Mouse (Mus musculus): ENCODE data around the gene Adcy6. TPM values are rescaled to one million over a fixed set of nuclear protein-coding genes. Genes with fewer than 3 reads are reported as not detected.

The Adcy6 gene
- polyA plus RNA-seq, 1 experiment = 49.8 TPM

DNA sequence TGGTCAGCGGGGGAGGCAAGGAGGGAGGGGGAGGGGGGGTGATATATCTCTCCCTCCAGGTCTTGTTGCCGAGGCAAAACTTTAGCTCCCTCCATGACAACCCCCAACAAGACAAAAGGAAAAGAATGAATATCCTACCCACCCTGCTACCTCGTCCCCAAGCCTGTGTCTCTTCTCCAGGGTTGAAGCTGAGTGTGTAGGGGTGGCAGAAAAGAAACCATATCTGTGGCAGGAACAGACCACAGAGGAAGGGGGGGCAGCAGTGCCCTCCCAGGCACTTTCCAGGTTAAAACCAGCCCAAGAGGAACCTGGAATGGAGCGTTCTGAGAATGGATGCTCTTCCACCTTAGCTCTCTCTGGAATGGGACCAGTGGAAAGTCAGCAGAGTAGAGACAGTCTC, 20.7 kb upstream of the Adcy6 start, which contains the start of gene Cacnb3:
Gene Cacnb3 (plus strand): TSS at position 301 of the 400 bp plus-strand sequence.
- H3K4me1 ChIP-seq (ENCODE audit: control insufficient read depth, insufficient read depth, low read length) = peaks cover 9% of the 10 kb centered on the region
- H3K27ac ChIP-seq (ENCODE audit: insufficient read depth, low read length) = no peak within 1 kb of the TSS
- TF ChIP-seq CTCF (IDR thresholded peaks at IDR 0.05; ENCODE audit: borderline replicate concordance, insufficient read depth, low read length) = no peak
- no peak for TF ChIP-seq POLR2A (IDR thresholded peaks at IDR 0.05; ENCODE audit: low read depth, low read length)
- H3K4me3 ChIP-seq (ENCODE audit: insufficient read depth, low read length) = no peak within 1 kb of the TSS; the same call in 1 of the 2 replicates

DNA sequence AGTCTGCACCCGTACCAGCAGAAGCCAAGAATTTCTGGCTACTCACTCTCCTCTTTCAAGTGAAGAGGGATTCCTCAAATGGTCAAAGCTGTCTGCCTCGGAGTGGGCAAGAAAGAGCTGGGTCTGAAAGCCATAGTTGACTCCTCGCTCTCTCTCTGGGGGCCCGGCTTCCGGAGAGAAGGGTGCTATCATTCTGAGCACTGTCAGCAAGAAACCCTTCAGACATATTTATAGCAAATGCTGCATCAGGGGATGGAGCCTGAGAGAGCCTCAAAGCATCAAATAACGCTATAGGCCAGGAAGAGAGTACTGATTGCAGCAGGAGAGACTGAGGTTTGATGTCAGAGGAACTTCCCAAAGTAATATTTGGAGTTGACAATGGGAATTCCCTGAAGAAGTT, 19.6 kb upstream of the Adcy6 start:
- no peak overlapping the region for H3K27ac ChIP-seq (ENCODE audit: insufficient read depth, low read length)
- H3K4me3 ChIP-seq (ENCODE audit: insufficient read depth, low read length) = no peak overlapping the region
- H3K4me1 ChIP-seq (ENCODE audit: control insufficient read depth, insufficient read depth, low read length) = peaks cover 13% of the 10 kb centered on the region
- no peak for TF ChIP-seq CTCF (IDR thresholded peaks at IDR 0.05; ENCODE audit: borderline replicate concordance, insufficient read depth, low read length)
- TF ChIP-seq POLR2A (IDR thresholded peaks at IDR 0.05; ENCODE audit: low read depth, low read length) = no peak

- no peak for TF ChIP-seq CTCF (IDR thresholded peaks at IDR 0.05; ENCODE audit: borderline replicate concordance, insufficient read depth, low read length)
- peak; percentile 32; the same call in 1 of the 2 replicates for TF ChIP-seq POLR2A (IDR thresholded peaks at IDR 0.05; ENCODE audit: low read depth, low read length)
- H3K4me3 ChIP-seq (ENCODE audit: insufficient read depth, low read length) = no peak overlapping the region
- no peak overlapping the region for H3K27ac ChIP-seq (ENCODE audit: insufficient read depth, low read length)
- peaks cover 13% of the 10 kb centered on the region for H3K4me1 ChIP-seq (ENCODE audit: control insufficient read depth, insufficient read depth, low read length)
These were observed 18.8 kb upstream of the Adcy6 start for GRCm38 (mm10) chr15:98628589-98629254.

- no peak overlapping the region for H3K4me3 ChIP-seq (ENCODE audit: insufficient read depth, low read length)
- peak overlapping the region; percentile 95 for H3K27ac ChIP-seq (ENCODE audit: insufficient read depth, low read length)
- TF ChIP-seq POLR2A (IDR thresholded peaks at IDR 0.05; ENCODE audit: low read depth, low read length) (no peak), CTCF (IDR thresholded peaks at IDR 0.05; ENCODE audit: borderline replicate concordance, insufficient read depth, low read length) (no peak)
- peaks cover 13% of the 10 kb centered on the region for H3K4me1 ChIP-seq (ENCODE audit: control insufficient read depth, insufficient read depth, low read length)
These were observed 16.8 kb upstream of the Adcy6 start for GRCm38 (mm10) chr15:98626487-98627212.

DNA sequence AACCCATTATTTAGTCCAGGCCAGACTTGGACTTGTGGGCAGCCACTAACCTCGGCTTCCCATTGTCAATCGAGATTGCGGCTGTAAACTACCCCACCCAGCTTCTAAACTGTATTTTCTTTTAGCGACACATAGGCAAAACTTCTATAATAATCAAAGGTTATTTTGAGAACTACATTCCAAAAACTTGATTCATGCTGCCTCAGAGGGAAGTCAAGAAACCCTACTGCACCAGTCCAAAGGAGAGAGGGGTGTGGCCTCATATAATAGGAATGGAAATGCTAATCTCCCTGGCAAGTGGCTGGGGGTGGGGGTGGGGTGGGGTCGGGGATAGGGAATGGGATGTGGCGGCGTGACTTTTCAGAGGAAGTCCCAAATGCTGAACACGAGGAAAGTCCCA, 16.2 kb upstream of the Adcy6 start:
- H3K4me1 ChIP-seq (ENCODE audit: control insufficient read depth, insufficient read depth, low read length) = peaks cover 13% of the 10 kb centered on the region
- peak overlapping the region; percentile 95 for H3K27ac ChIP-seq (ENCODE audit: insufficient read depth, low read length)
- 0 out of 2 replicates have a peak, but pooled peaks have one; percentile 16 for TF ChIP-seq POLR2A (IDR thresholded peaks at IDR 0.05; ENCODE audit: low read depth, low read length)
- TF ChIP-seq CTCF (IDR thresholded peaks at IDR 0.05; ENCODE audit: borderline replicate concordance, insufficient read depth, low read length) = no peak
- H3K4me3 ChIP-seq (ENCODE audit: insufficient read depth, low read length) = no peak overlapping the region

DNA sequence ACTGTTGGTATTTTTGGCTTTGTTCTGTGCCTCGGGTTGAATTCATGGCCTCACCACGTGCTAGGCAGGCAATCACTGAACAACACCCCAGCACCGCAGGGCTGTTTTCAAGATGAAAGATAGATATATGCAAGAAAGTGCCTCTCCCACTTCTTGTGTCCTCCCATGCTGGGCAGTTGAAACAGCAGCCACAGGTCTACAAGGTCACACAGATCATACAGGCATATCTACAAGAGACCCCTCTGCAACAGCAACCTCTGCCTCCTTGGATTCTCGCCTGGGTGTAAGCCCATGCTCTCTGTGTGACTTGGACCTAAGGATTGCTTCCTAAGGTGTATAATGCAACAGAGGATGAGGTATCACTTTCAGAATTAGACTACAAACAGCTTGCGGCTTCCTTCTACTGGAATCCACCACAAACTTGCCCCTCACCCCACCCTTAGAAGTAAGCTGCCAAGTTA, 13.5 kb upstream of the Adcy6 start:
- no peak overlapping the region for H3K4me3 ChIP-seq (ENCODE audit: insufficient read depth, low read length)
- H3K27ac ChIP-seq (ENCODE audit: insufficient read depth, low read length) = no peak overlapping the region
- TF ChIP-seq POLR2A (IDR thresholded peaks at IDR 0.05; ENCODE audit: low read depth, low read length) (no peak), CTCF (IDR thresholded peaks at IDR 0.05; ENCODE audit: borderline replicate concordance, insufficient read depth, low read length) (no peak)
- H3K4me1 ChIP-seq (ENCODE audit: control insufficient read depth, insufficient read depth, low read length) = peaks cover 13% of the 10 kb centered on the region

GRCm38 (mm10) chr15:98622721-98623120, 12.8 kb upstream of the Adcy6 start:
- Histone ChIP-seq H3K4me3 (ENCODE audit: insufficient read depth, low read length) (no peak overlapping the region), H3K4me1 (ENCODE audit: control insufficient read depth, insufficient read depth, low read length) (peaks cover 13% of the 10 kb centered on the region), H3K27ac (ENCODE audit: insufficient read depth, low read length) (no peak overlapping the region)
- TF ChIP-seq POLR2A (IDR thresholded peaks at IDR 0.05; ENCODE audit: low read depth, low read length) (no peak), CTCF (IDR thresholded peaks at IDR 0.05; ENCODE audit: borderline replicate concordance, insufficient read depth, low read length) (no peak)

GRCm38 (mm10) chr15:98622199-98622598, 12.3 kb upstream of the Adcy6 start:
- Histone ChIP-seq H3K27ac (ENCODE audit: insufficient read depth, low read length) (no peak overlapping the region), H3K4me1 (ENCODE audit: control insufficient read depth, insufficient read depth, low read length) (peaks cover 13% of the 10 kb centered on the region), H3K4me3 (ENCODE audit: insufficient read depth, low read length) (no peak overlapping the region)
- TF ChIP-seq POLR2A (IDR thresholded peaks at IDR 0.05; ENCODE audit: low read depth, low read length) (no peak), CTCF (IDR thresholded peaks at IDR 0.05; ENCODE audit: borderline replicate concordance, insufficient read depth, low read length) (no peak)

DNA sequence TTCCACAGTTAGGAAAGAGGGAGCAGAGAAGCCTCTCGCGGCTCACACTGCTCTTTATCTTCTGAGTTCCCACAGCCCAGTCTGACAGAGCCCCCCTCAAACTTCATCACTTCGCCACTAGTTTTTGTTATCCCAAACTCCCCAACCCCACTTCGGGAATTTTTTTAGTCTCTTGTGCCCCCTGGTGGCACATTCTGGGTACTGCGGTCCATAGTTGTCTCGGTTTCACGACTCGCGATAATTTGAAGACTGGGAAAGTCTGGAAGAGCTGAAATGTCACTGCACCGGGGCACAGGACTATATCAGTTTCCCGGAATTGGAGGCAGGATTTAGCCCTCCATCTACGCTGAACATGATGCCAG, 7.3 kb upstream of the Adcy6 start:
- TF ChIP-seq CTCF (IDR thresholded peaks at IDR 0.05; ENCODE audit: borderline replicate concordance, insufficient read depth, low read length) (0 out of 2 replicates have a peak, but pooled peaks have one; percentile 8), POLR2A (IDR thresholded peaks at IDR 0.05; ENCODE audit: low read depth, low read length) (no peak)
- Histone ChIP-seq H3K27ac (ENCODE audit: insufficient read depth, low read length) (no peak overlapping the region), H3K4me3 (ENCODE audit: insufficient read depth, low read length) (no peak overlapping the region), H3K4me1 (ENCODE audit: control insufficient read depth, insufficient read depth, low read length) (no peaks in the 10 kb centered on the region)
